Mouse (Mus musculus) forebrain, embryonic 16.5 days (tissue): Measurements from ENCODE around the gene Gm10300. TPM values are rescaled to one million over a fixed set of nuclear protein-coding genes. Genes with fewer than 3 reads are reported as not detected.

Experiments
- ATAC-seq: fragments of 200-750 bp; cut with Nextera tagmentation; 2 replicates; pipeline ENCODE4 v1.8.0; 2017; ENCODE audit warnings: mild to moderate bottlenecking, moderate library complexity
- H3K27ac ChIP-seq: fragments of 300-500 bp; sonication (generic); 2 replicates; pipeline ENCODE4 v1.5.1; 2014; ENCODE audit warnings: low read length, control low read depth
- H3K27me3 ChIP-seq: fragments of 300-500 bp; sonication (generic); replicated peaks from 2 replicates; pipeline ENCODE4 v1.6.1; 2014; ENCODE audit warnings: low read length; ENCODE audit not compliant: control insufficient read depth, insufficient read depth
- H3K36me3 ChIP-seq: fragments of 300-500 bp; sonication (generic); 2 replicates; pipeline ENCODE4 v1.6.1; 2014; ENCODE audit not compliant: control insufficient read depth, insufficient read depth
- H3K4me1 ChIP-seq: fragments of 300-500 bp; sonication (generic); replicated peaks from 2 replicates; pipeline ENCODE4 v1.6.1; 2014; ENCODE audit warnings: low read length; ENCODE audit not compliant: control insufficient read depth, insufficient read depth
- H3K4me2 ChIP-seq: fragments of 300-500 bp; sonication (generic); 2 replicates; pipeline ENCODE4 v1.6.1; 2014; ENCODE audit warnings: mild to moderate bottlenecking, low read length, control low read depth
- H3K4me3 ChIP-seq: fragments of 300-500 bp; sonication (generic); replicated peaks from 2 replicates; pipeline ENCODE4 v1.5.1; 2014; ENCODE audit warnings: mild to moderate bottlenecking, low read length, control low read depth
- H3K9ac ChIP-seq: fragments of 300-500 bp; sonication (generic); replicated peaks from 2 replicates; pipeline ENCODE4 v1.6.1; 2014; ENCODE audit warnings: low read depth, low read length, control low read depth
- H3K9me3 ChIP-seq: fragments of 300-500 bp; sonication (generic); 2 replicates; pipeline ENCODE4 v1.6.1; 2016; ENCODE audit warnings: low read length; ENCODE audit not compliant: control insufficient read depth
- WGBS: fragments of 180-500 bp; shearing (Covaris S2); extraction: QIAGEN DNeasy Blood & Tissue Kit; methylation state at CpG from one replicate; pipeline ENCODE4 v1.1.7; 2014; 5-methylcytosine and 5-hydroxymethylcytosine counted together
- polyA plus RNA-seq: library from polyadenylated mRNA; unstranded; fragments of >200 nt; fragmentation: Nextera tagmentation; extraction: Ambion mirVana; gene quantifications from 2 replicates; pipeline ENCODE4 v1.2.1, GENCODE M21; 2015

Gene Gm10300
- polyA plus RNA-seq, 1 experiment from 2014 or later = not detected

GRCm38 (mm10) chr4:132121674-132122073, 47.2 kb downstream of the Gm10300 start:
- H3K9ac ChIP-seq = no peak overlapping the region
- no peaks in the 10 kb centered on the region for H3K36me3 ChIP-seq
- H3K9me3 ChIP-seq = no peaks in the 10 kb centered on the region; the same call in 1 of the 2 replicates
- no peak for ATAC-seq
- H3K4me2 ChIP-seq = no peak overlapping the region
- H3K27me3 ChIP-seq = no peaks in the 10 kb centered on the region
- no peaks in the 10 kb centered on the region for H3K4me1 ChIP-seq
- WGBS = 81% methylated on average over 5 of the region's 5 CpGs
- H3K27ac ChIP-seq = no peak overlapping the region
- no peak overlapping the region for H3K4me3 ChIP-seq

- Histone ChIP-seq H3K4me1 (no peaks in the 10 kb centered on the region), H3K27ac (no peak overlapping the region), H3K4me3 (no peak overlapping the region), H3K4me2 (no peak overlapping the region), H3K9me3 (no peaks in the 10 kb centered on the region; the same call in 1 of the 2 replicates), H3K27me3 (no peaks in the 10 kb centered on the region), H3K9ac (no peak overlapping the region), H3K36me3 (no peaks in the 10 kb centered on the region)
- WGBS = 71% methylated on average over 1 of the region's 1 CpGs
- ATAC-seq = no peak
These were observed 48.7 kb downstream of the Gm10300 start for GRCm38 (mm10) chr4:132123166-132123565.

Other genes with a start within 250 kb of the Gm10300 start
- 21.5 and 29.7 TPM in 2 replicates for gene Ptpru, start 236.4 kb upstream of the Gm10300 start, polyA plus RNA-seq
- 36.7 and 38.3 TPM in 2 replicates for gene Mecr, start 231.2 kb upstream of the Gm10300 start, polyA plus RNA-seq
- 143 and 156 TPM in 2 replicates for gene Srsf4, start 201.1 kb upstream of the Gm10300 start, polyA plus RNA-seq
- not detected in 2 replicates for gene Tmem200b, start 152.9 kb upstream of the Gm10300 start, polyA plus RNA-seq
- 74.1 and 91.8 TPM in 2 replicates for gene Epb41, start 624 bp downstream of the Gm10300 start, polyA plus RNA-seq
- gene Oprd1, start 69.8 kb downstream of the Gm10300 start, polyA plus RNA-seq = 0.30 TPM in 1 of 2 replicates, not detected in the other
- 154 and 171 TPM in 2 replicates for gene Ythdf2, start 137.6 kb downstream of the Gm10300 start, polyA plus RNA-seq
- 44.3 and 55.3 TPM in 2 replicates for gene Gmeb1, start 186.9 kb downstream of the Gm10300 start, polyA plus RNA-seq
- gene Taf12, start 199.7 kb downstream of the Gm10300 start, polyA plus RNA-seq = 43.5 and 43.8 TPM in 2 replicates
- gene Rab42, start 228.7 kb downstream of the Gm10300 start, polyA plus RNA-seq = 0.80 and 1.4 TPM in 2 replicates